Mouse (Mus musculus): ENCODE measurements around the gene Hecw2. TPM values are rescaled to one million over a fixed set of nuclear protein-coding genes. Genes with fewer than 3 reads are reported as not detected.

Hecw2 gene
- total and polyA plus RNA-seq, 3 experiments = 1.6 to 18.8 (median 11.9) TPM

- DNase-seq = no peak
- no peaks in the 10 kb centered on the region for H3K79me2 ChIP-seq (replicated peaks; ENCODE audit: control insufficient read depth, insufficient read depth, low read length)
- intact Hi-C loops (cut with DNase I) = loop anchor here (5.0 kb wide), 1 partner anchor 35 kb away; the partner anchor contains the start of gene Stk17b
- H3K27ac ChIP-seq = no peak overlapping the region
- peaks cover 10% of the 10 kb centered on the region for H3K36me3 ChIP-seq (ENCODE audit: control insufficient read depth, insufficient read depth, low read length)
- H3K27me3 ChIP-seq (ENCODE audit: control insufficient read depth, insufficient read depth, low read length) = no peaks in the 10 kb centered on the region
- no peak overlapping the region for H3K4me3 ChIP-seq
- H3K4me1 ChIP-seq (ENCODE audit: control insufficient read depth, insufficient read depth, low read length) = peaks cover 4% of the 10 kb centered on the region
- no peak overlapping the region for H3K9ac ChIP-seq (ENCODE audit: low read depth, low read length)
- TF ChIP-seq POLR2A (IDR thresholded peaks at IDR 0.05; ENCODE audit: insufficient read depth, low read depth, low read length) = no peak
- no peak for TF ChIP-seq EP300 (IDR thresholded peaks at IDR 0.05; ENCODE audit: insufficient read depth, low read depth, low read length)
- no peak for TF ChIP-seq CTCF (IDR thresholded peaks at IDR 0.05)
Measured at GRCm38 (mm10) chr1:53821983-53822382, 373.0 kb downstream of the Hecw2 start.

- intact Hi-C loops (cut with DNase I) = loop anchor here (5.0 kb wide), 1 partner anchor 33 kb away; the partner anchor contains the start of gene Stk17b
Measured at GRCm38 (mm10) chr1:53820041-53820632, 374.8 kb downstream of the Hecw2 start.

GRCm38 (mm10) chr1:53818072-53818862 lies 376.7 kb downstream of the Hecw2 start:
- H3K36me3 ChIP-seq (ENCODE audit: control insufficient read depth, insufficient read depth, low read length) = peaks cover 11% of the 10 kb centered on the region
- H3K4me3 ChIP-seq = no peak overlapping the region
- intact Hi-C loops (cut with DNase I) = loop anchor here (2.0 kb wide), 1 partner anchor 33 kb away; no protein-coding TSS in a partner anchor
- DNase-seq = no peak
- H3K79me2 ChIP-seq (replicated peaks; ENCODE audit: control insufficient read depth, insufficient read depth, low read length) = no peaks in the 10 kb centered on the region
- no peak overlapping the region for H3K9ac ChIP-seq (ENCODE audit: low read depth, low read length)
- H3K4me1 ChIP-seq (ENCODE audit: control insufficient read depth, insufficient read depth, low read length) = peaks cover 5% of the 10 kb centered on the region
- 43% methylated on average over 3 of the region's 3 CpGs for WGBS
- no peaks in the 10 kb centered on the region for H3K27me3 ChIP-seq (ENCODE audit: control insufficient read depth, insufficient read depth, low read length)
- peak overlapping the region; percentile 58 for H3K27ac ChIP-seq
- no peak for TF ChIP-seq EP300 (IDR thresholded peaks at IDR 0.05; ENCODE audit: insufficient read depth, low read depth, low read length)
- no peak for TF ChIP-seq CTCF (IDR thresholded peaks at IDR 0.05)
- no peak for TF ChIP-seq POLR2A (IDR thresholded peaks at IDR 0.05; ENCODE audit: insufficient read depth, low read depth, low read length)

More at GRCm38 (mm10) chr1:53820041-53820632, 374.8 kb downstream of the Hecw2 start:
- H3K4me1 ChIP-seq (ENCODE audit: control insufficient read depth, insufficient read depth, low read length) = peaks cover 4% of the 10 kb centered on the region
- H3K4me3 ChIP-seq = no peak overlapping the region
- no peaks in the 10 kb centered on the region for H3K27me3 ChIP-seq (ENCODE audit: control insufficient read depth, insufficient read depth, low read length)
- H3K36me3 ChIP-seq (ENCODE audit: control insufficient read depth, insufficient read depth, low read length) = peaks cover 13% of the 10 kb centered on the region
- peak overlapping the region; percentile 3 for H3K27ac ChIP-seq
- H3K9ac ChIP-seq (ENCODE audit: low read depth, low read length) = no peak overlapping the region
- no peak for TF ChIP-seq POLR2A (IDR thresholded peaks at IDR 0.05; ENCODE audit: insufficient read depth, low read depth, low read length)
- no peak for TF ChIP-seq CTCF (IDR thresholded peaks at IDR 0.05)
- TF ChIP-seq EP300 (IDR thresholded peaks at IDR 0.05; ENCODE audit: insufficient read depth, low read depth, low read length) = no peak
- 56% methylated on average over 5 of the region's 5 CpGs for WGBS
- no peaks in the 10 kb centered on the region for H3K79me2 ChIP-seq (replicated peaks; ENCODE audit: control insufficient read depth, insufficient read depth, low read length)
- DNase-seq = no peak

- Histone ChIP-seq H3K4me3 (no peak overlapping the region), H3K27me3 (ENCODE audit: control insufficient read depth, insufficient read depth, low read length) (no peaks in the 10 kb centered on the region), H3K79me2 (replicated peaks; ENCODE audit: control insufficient read depth, insufficient read depth, low read length) (no peaks in the 10 kb centered on the region), H3K9ac (ENCODE audit: low read depth, low read length) (no peak overlapping the region), H3K27ac (no peak overlapping the region), H3K36me3 (ENCODE audit: control insufficient read depth, insufficient read depth, low read length) (peaks cover 11% of the 10 kb centered on the region), H3K4me1 (ENCODE audit: control insufficient read depth, insufficient read depth, low read length) (peaks cover 5% of the 10 kb centered on the region)
- DNase-seq = no peak
- 92% methylated on average over 2 of the region's 2 CpGs for WGBS
- TF ChIP-seq POLR2A (IDR thresholded peaks at IDR 0.05; ENCODE audit: insufficient read depth, low read depth, low read length) (no peak), CTCF (IDR thresholded peaks at IDR 0.05) (no peak)
- intact Hi-C loops (cut with DNase I) = no loop called here
Measured at GRCm38 (mm10) chr1:53816353-53816752, 378.6 kb downstream of the Hecw2 start.

- DNase-seq = peak in 1 of 2 experiments; percentile 34
- H3K27me3 ChIP-seq (ENCODE audit: control insufficient read depth, insufficient read depth, low read length) = no peaks in the 10 kb centered on the region
- peaks cover 4% of the 10 kb centered on the region for H3K4me1 ChIP-seq (ENCODE audit: control insufficient read depth, insufficient read depth, low read length)
- WGBS = 21% methylated on average over 2 of the region's 2 CpGs
- intact Hi-C loops (cut with DNase I) = no loop called here
- H3K36me3 ChIP-seq (ENCODE audit: control insufficient read depth, insufficient read depth, low read length) = peaks cover 9% of the 10 kb centered on the region
- peak overlapping the region; percentile 75 for H3K27ac ChIP-seq
- H3K9ac ChIP-seq (ENCODE audit: low read depth, low read length) = no peak overlapping the region; the same call in 1 of the 2 replicates
- no peak for TF ChIP-seq POLR2A (IDR thresholded peaks at IDR 0.05; ENCODE audit: insufficient read depth, low read depth, low read length)
- TF ChIP-seq CTCF (IDR thresholded peaks at IDR 0.05) = no peak
- TF ChIP-seq EP300 (IDR thresholded peaks at IDR 0.05; ENCODE audit: insufficient read depth, low read depth, low read length) = no peak
- no peak overlapping the region for H3K4me3 ChIP-seq
- no peaks in the 10 kb centered on the region for H3K79me2 ChIP-seq (replicated peaks; ENCODE audit: control insufficient read depth, insufficient read depth, low read length)
Measured at GRCm38 (mm10) chr1:53814077-53814705, 380.8 kb downstream of the Hecw2 start.
